Mouse (Mus musculus) forebrain, embryonic 13.5 days (tissue): ENCODE results near the gene Nphs1. TPM values are rescaled to one million over a fixed set of nuclear protein-coding genes. Genes with fewer than 3 reads are reported as not detected.
A peak's percentile ranks its signal among the peaks of the same experiment; 100 is the strongest.
"Not testable (repeated sequence)": the region's sequence is repeated elsewhere in the genome, so short reads cannot be mapped to it uniquely, and the experiment has no call there.

Experiments used
- ATAC-seq: fragments of 200-750 bp; cut with Nextera tagmentation; 2 replicates; pipeline ENCODE4 v1.8.0; 2017
- H3K27ac ChIP-seq: fragments of 300-500 bp; sonication (generic); 2 replicates; pipeline ENCODE4 v1.5.1; 2015; ENCODE audit warnings: inconsistent platforms, mild to moderate bottlenecking, moderate library complexity
- H3K27me3 ChIP-seq: fragments of 300-500 bp; sonication (generic); 2 replicates; pipeline ENCODE4 v1.6.1; 2015; ENCODE audit warnings: mild to moderate bottlenecking, inconsistent platforms
- H3K36me3 ChIP-seq: fragments of 300-500 bp; sonication (generic); 2 replicates; pipeline ENCODE4 v1.6.1; 2015; ENCODE audit warnings: mild to moderate bottlenecking, inconsistent platforms; ENCODE audit not compliant: poor library complexity, severe bottlenecking
- H3K4me1 ChIP-seq: fragments of 300-500 bp; sonication (generic); 2 replicates; pipeline ENCODE4 v1.6.1; 2015; ENCODE audit warnings: inconsistent platforms
- H3K4me2 ChIP-seq: fragments of 300-500 bp; sonication (generic); 2 replicates; pipeline ENCODE4 v1.6.1; 2015; ENCODE audit warnings: inconsistent platforms, mild to moderate bottlenecking, moderate library complexity
- H3K4me3 ChIP-seq: fragments of 300-500 bp; sonication (generic); 2 replicates; pipeline ENCODE4 v1.5.1; 2015; ENCODE audit warnings: mild to moderate bottlenecking, inconsistent platforms
- H3K9ac ChIP-seq: fragments of 300-500 bp; sonication (generic); 2 replicates; pipeline ENCODE4 v1.6.1; 2015; ENCODE audit warnings: mild to moderate bottlenecking, inconsistent platforms
- H3K9me3 ChIP-seq: fragments of 300-500 bp; sonication (generic); replicated peaks from 2 replicates; pipeline ENCODE4 v1.6.1; 2016; ENCODE audit warnings: inconsistent platforms
- WGBS: fragments of 180-500 bp; shearing (Covaris S2); methylation state at CpG from one replicate; pipeline ENCODE4 v1.1.7; 2015; 5-methylcytosine and 5-hydroxymethylcytosine counted together
- polyA plus RNA-seq: library from polyadenylated mRNA; unstranded; fragments of >200 nt; fragmentation: Nextera tagmentation; extraction: Ambion mirVana; gene quantifications from 2 replicates; pipeline ENCODE4 v1.2.1, GENCODE M21; 2015

The Nphs1 gene
- polyA plus RNA-seq, 1 experiment from 2014 or later: 0.15 TPM

DNA sequence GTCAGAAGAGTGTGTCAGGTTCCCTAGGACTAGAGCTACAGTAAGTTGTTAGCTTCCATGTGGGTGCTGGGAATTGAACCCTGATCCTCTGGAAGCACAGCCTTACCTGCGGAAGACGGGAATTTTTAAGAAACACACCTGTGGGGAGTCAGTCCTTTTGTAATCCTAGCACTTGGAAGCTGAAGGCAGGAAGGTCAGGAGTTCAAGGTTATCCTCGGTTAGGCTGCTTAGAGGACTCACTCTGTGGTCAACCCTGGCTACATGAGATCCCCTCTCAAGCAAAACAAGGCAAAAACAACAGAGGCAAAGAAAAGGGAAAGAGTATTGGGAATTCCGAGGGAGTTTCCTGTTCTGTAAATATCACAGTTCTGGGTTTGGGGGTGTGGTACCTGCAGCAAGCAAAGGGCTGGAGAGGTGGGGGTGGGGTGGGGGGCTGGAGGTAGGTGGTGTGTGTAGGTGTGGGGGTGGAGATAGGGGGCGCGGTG is 6.7 kb downstream of the Nphs1 start:
- no peaks in the 10 kb centered on the region for H3K9me3 ChIP-seq
- H3K4me1 ChIP-seq: no peaks in the 10 kb centered on the region
- no peak overlapping the region for H3K27ac ChIP-seq
- H3K9ac ChIP-seq: no peak overlapping the region
- ATAC-seq: no peak
- 6% methylated on average over 6 of the region's 6 CpGs for WGBS
- H3K27me3 ChIP-seq: peaks cover 87% of the 10 kb centered on the region
- H3K4me2 ChIP-seq: no peak overlapping the region
- no peak overlapping the region for H3K4me3 ChIP-seq
- H3K36me3 ChIP-seq: no peaks in the 10 kb centered on the region

GRCm38 (mm10) chr7:30472411-30472810 is 14.3 kb downstream of the Nphs1 start:
- Histone ChIP-seq H3K27me3 (peaks cover 20% of the 10 kb centered on the region), H3K4me1 (peaks cover 2% of the 10 kb centered on the region), H3K36me3 (no peaks in the 10 kb centered on the region), H3K4me2 (no peak overlapping the region), H3K9ac (no peak overlapping the region), H3K9me3 (no peaks in the 10 kb centered on the region), H3K27ac (no peak overlapping the region), H3K4me3 (no peak overlapping the region)
- WGBS: 49% methylated on average over 5 of the region's 5 CpGs
- ATAC-seq: no peak

GRCm38 (mm10) chr7:30474999-30475398 is 16.9 kb downstream of the Nphs1 start:
- no peaks in the 10 kb centered on the region for H3K9me3 ChIP-seq
- no peak overlapping the region for H3K27ac ChIP-seq
- H3K4me1 ChIP-seq: peaks cover 9% of the 10 kb centered on the region
- peaks cover 14% of the 10 kb centered on the region for H3K27me3 ChIP-seq
- no peak for ATAC-seq
- H3K9ac ChIP-seq: no peak overlapping the region
- H3K36me3 ChIP-seq: no peaks in the 10 kb centered on the region
- 70% methylated on average over 4 of the region's 4 CpGs for WGBS
- H3K4me2 ChIP-seq: no peak overlapping the region
- no peak overlapping the region for H3K4me3 ChIP-seq

DNA sequence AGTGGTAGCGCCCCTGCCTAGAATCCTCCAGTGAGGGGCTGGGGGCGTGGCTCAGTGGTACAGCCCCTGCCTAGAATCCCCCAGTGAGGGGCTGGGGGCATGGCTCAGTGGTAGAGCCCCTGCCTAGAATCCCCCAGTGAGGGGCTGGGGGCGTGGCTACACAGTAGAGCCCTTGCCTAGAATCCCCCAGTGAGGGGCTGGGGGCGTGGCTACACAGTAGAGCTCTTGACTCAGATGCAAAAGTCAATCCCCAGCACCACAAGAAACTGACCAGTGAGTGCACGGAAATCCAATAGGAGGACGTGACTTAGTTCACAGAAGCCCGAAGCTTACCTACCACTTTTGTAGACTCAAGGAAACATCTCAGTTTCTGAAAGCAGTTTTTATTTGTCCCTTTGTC is 18.0 kb downstream of the Nphs1 start:
- H3K4me2 ChIP-seq, H3K4me1 ChIP-seq, H3K27ac ChIP-seq, H3K9me3 ChIP-seq, H3K4me3 ChIP-seq, H3K9ac ChIP-seq, H3K36me3 ChIP-seq, ATAC-seq: not testable (repeated sequence)
- WGBS: 85% methylated on average over 6 of the region's 7 CpGs
- H3K27me3 ChIP-seq: peaks cover 11% of the 10 kb centered on the region

DNA sequence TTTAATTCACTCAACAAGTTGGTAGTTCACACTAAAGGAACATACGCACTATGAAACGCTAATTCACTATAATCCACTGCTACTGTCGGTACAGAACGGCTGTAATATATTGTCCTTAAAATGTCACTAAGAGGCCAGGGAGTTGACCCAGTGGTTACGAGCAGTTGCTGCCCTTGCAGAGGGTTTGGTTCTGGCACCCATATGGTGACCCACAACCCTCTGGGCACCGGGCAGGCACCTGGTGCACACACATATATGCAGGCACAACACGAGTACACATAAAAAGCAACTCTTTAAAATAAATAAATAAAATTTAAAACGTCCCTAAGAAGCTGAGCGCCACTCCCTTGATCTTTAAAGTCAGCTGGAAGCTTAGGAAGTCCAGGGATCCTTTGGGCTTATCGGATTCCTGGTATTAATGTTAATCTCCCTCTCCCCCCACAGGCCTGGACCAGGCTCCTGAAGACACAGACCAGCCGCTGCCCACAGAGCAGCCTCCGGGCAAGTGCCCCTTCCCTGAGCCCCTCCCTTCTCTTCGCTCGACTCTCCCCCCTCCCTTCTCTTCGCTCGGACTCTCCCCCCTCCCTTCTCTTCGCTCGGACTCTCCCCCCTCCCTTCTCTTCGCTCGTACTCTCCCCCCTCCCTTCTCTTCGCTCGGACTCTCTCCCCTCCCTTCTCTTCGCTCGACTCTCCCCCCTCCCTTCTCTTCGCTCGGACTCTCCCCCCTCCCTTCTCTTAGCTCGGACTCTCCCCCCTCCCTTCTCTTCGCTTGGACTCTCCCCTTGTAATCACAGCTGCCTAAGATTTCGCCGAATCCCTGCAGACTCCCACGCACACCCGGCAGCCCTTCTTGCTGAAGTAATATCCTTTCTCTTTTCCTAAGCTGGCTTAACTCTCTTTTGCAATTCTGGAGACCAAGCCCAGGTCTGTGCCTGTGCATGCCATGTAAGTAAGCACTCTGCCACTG is 19.6 kb downstream of the Nphs1 start:
- no peaks in the 10 kb centered on the region for H3K9me3 ChIP-seq
- H3K4me2 ChIP-seq: peak overlapping the region; percentile 59
- H3K27me3 ChIP-seq: peaks cover 16% of the 10 kb centered on the region
- 8% methylated on average over 31 of the region's 32 CpGs for WGBS
- H3K4me3 ChIP-seq: peak overlapping the region; percentile 34
- no peaks in the 10 kb centered on the region for H3K36me3 ChIP-seq
- peaks cover 9% of the 10 kb centered on the region for H3K4me1 ChIP-seq
- peak overlapping the region; percentile 34 for H3K9ac ChIP-seq
- H3K27ac ChIP-seq: no peak overlapping the region
- peak; percentile 55; the same call in 1 of the 2 replicates for ATAC-seq

DNA sequence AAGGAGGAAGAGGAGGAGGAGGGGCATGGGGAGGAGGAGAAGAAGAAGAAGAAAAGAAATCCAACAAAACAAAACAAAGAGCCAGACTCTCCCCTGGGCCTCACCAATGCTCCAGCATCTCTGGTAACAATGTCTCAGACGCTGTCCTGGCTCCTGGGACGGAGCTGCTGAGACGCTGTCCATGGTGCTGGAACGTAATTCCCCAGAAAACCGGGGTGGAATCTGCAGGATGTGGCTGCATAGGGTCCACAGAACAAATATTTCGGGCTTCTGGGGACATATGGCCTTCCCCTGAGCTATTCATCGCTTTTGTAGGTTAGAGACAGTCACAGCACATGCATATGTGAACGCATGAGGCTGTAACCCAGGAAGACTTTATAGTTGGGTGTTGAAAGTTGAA is 26.1 kb downstream of the Nphs1 start:
- Histone ChIP-seq H3K9me3 (no peaks in the 10 kb centered on the region), H3K27me3 (peaks cover 20% of the 10 kb centered on the region)
- 17% methylated on average over 8 of the region's 8 CpGs for WGBS

DNA sequence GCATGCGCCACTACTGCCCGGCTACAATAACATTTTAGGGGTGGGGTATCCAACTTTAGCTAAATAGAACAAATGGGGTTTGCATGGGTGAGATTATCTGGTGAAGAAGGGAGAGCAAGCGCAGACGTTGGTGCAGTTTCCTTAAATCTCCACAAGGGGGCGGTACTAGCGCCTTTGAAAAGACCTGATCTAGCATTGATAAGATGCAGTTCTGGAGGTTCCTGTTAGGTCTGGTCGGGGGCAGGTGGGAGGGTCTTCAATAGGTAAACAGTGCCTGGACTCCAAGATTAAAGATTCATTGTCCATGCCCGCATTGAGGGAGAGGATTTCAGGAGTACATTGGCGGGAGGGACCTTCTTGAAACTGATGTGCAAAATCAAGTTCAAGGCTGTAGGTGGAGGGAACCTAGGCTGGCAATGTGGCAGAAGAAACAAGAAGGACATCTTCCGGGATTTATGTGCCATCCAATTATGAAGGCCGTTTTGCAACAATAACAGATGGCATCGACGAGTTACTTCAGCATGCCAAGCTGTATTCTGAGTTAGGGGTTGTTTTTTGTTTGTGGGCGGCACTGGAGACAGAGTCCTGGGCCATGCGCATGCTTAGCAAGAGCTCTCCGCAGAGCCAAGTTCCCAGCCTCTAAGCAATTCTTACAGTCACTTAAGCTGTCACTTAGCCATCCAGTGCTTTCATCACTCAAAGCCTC is 32.3 kb downstream of the Nphs1 start:
- no peak overlapping the region for H3K4me2 ChIP-seq
- H3K4me1 ChIP-seq: no peaks in the 10 kb centered on the region
- H3K4me3 ChIP-seq: no peak overlapping the region
- H3K36me3 ChIP-seq: no peaks in the 10 kb centered on the region
- no peak overlapping the region for H3K27ac ChIP-seq
- no peak for ATAC-seq
- no peak overlapping the region for H3K9ac ChIP-seq
- H3K27me3 ChIP-seq: peaks cover 6% of the 10 kb centered on the region; the same call in 1 of the 2 replicates
- H3K9me3 ChIP-seq: no peaks in the 10 kb centered on the region
- 37% methylated on average over 16 of the region's 16 CpGs for WGBS

More for the DNA sequence above, 26.1 kb downstream of the Nphs1 start:
- no peak overlapping the region for H3K4me2 ChIP-seq
- no peak overlapping the region for H3K27ac ChIP-seq
- H3K36me3 ChIP-seq: no peaks in the 10 kb centered on the region
- no peaks in the 10 kb centered on the region for H3K4me1 ChIP-seq
- H3K9ac ChIP-seq: no peak overlapping the region
- ATAC-seq: no peak
- no peak overlapping the region for H3K4me3 ChIP-seq

DNA sequence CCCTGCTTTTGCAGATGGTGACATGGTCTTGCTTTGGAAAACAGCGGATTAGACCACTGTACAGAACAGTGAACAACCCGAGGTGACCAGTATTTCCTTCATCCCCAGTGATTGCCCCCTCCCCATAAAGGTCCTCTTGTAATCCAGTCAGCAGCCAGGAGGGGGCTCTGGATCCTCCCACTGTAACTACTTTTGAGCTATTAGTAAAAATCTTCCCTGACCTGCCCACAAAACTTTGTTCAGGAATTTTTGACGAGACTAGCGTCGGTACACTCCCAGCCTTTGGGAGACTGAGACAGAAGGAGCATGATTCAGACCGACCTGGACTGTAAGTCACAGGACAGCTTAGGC is 32.8 kb downstream of the Nphs1 start:
- Histone ChIP-seq H3K36me3 (no peaks in the 10 kb centered on the region), H3K27ac (no peak overlapping the region), H3K4me1 (no peaks in the 10 kb centered on the region), H3K4me3 (no peak overlapping the region), H3K9ac (no peak overlapping the region), H3K27me3 (peaks cover 6% of the 10 kb centered on the region; the same call in 1 of the 2 replicates), H3K9me3 (no peaks in the 10 kb centered on the region), H3K4me2 (no peak overlapping the region)
- 18% methylated on average over 6 of the region's 6 CpGs for WGBS
- ATAC-seq: no peak

DNA sequence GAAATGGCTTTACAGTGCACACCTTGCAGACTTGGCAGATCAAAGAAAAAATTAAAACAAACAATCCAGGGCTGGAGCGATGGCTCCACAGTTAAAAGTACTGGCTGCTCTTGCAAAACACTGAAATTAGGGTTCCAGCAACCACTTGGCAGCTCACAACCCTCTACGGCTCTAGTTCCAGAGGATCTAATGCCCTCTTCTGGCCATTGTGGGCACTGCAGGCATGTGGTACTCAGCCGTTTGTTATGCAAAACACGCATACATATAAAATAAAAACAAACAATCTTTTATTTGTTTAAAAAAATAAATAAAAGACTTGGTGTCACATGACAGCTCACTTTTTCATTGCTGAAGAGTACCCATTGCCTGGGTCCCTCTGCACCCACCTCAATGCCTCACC is 34.6 kb downstream of the Nphs1 start:
- no peaks in the 10 kb centered on the region for H3K9me3 ChIP-seq
- H3K36me3 ChIP-seq: no peaks in the 10 kb centered on the region
- no peaks in the 10 kb centered on the region for H3K4me1 ChIP-seq
- peak; percentile 50; the same call in 1 of the 2 replicates for ATAC-seq
- H3K27me3 ChIP-seq: peaks cover 6% of the 10 kb centered on the region; the same call in 1 of the 2 replicates
- no peak overlapping the region for H3K4me2 ChIP-seq
- H3K27ac ChIP-seq: no peak overlapping the region
- H3K9ac ChIP-seq: no peak overlapping the region
- WGBS: 19% methylated on average over 4 of the region's 4 CpGs
- no peak overlapping the region for H3K4me3 ChIP-seq

GRCm38 (mm10) chr7:30493401-30493931 is 35.4 kb downstream of the Nphs1 start, which contains the start of gene Prodh2:
Gene Prodh2, plus strand, starts transcription at chr7:30493622.
- H3K9me3 ChIP-seq: no peaks in the 10 kb centered on the region
- no peak within 1 kb of the TSS for H3K27ac ChIP-seq
- no peak within 1 kb of the TSS for H3K4me2 ChIP-seq
- H3K4me3 ChIP-seq: no peak within 1 kb of the TSS
- WGBS: 55% methylated on average over 11 of the region's 11 CpGs
- H3K9ac ChIP-seq: no peak within 1 kb of the TSS
- no peak for ATAC-seq
- no peaks in the 10 kb centered on the region for H3K4me1 ChIP-seq
- peaks cover 6% of the 10 kb centered on the region; the same call in 1 of the 2 replicates for H3K27me3 ChIP-seq
- H3K36me3 ChIP-seq: no peaks in the 10 kb centered on the region

DNA sequence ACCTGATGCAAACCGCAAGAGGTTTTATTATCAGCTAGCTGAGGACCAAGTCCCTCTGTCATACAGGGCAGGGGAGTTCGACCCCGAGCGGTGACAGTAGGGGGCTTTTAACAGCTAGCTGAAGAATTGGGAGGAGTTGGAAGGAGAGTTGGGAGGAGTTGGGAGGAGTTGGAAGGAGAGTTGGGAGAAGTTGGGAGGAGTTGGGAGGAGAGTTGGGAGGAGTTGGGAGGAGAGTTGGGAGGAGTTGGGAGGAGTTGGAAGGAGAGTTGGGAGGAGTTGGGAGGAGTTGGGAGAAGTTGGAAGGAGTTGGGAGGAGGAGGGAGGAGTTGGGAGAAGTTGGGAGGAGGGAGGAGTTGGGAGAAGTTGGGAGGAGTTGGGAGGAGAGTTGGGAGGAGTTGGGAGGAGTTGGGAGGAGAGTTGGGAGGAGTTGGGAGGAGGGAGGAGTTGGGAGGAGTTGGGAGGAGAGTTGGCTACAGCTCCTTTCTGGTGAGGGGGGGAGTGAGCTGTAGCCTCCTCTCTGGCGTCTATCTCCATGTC is 37.5 kb downstream of the Nphs1 start:
- not testable (repeated sequence) for H3K4me1 ChIP-seq, H3K36me3 ChIP-seq, H3K27me3 ChIP-seq, H3K9me3 ChIP-seq, H3K4me3 ChIP-seq, H3K4me2 ChIP-seq, ATAC-seq, H3K9ac ChIP-seq, H3K27ac ChIP-seq
- WGBS: 59% methylated on average over 5 of the region's 5 CpGs

GRCm38 (mm10) chr7:30501159-30501558 is 43.0 kb downstream of the Nphs1 start:
- not testable (repeated sequence) for H3K27ac ChIP-seq, H3K4me2 ChIP-seq, H3K4me3 ChIP-seq, H3K4me1 ChIP-seq, H3K9me3 ChIP-seq, H3K36me3 ChIP-seq, ATAC-seq, H3K9ac ChIP-seq, H3K27me3 ChIP-seq
- 69% methylated on average over 5 of the region's 5 CpGs for WGBS
